Comparison of ENCODE assay signal across 19 mouse cellular contexts in genomic region chr3:152933737-152934136, GRCm38 (mm10). TPM values are rescaled to one million over a fixed set of nuclear protein-coding genes. Genes with fewer than 3 reads are reported as not detected.
DNase-seq lines count a peak whose midpoint lies in the region; TF ChIP-seq lines count a peak whose summit lies in the region.
"Had no signal": no experiment of that assay in that cellular context is flagged by ENCODE, and none has a peak within 500 bp of the region (broad histone marks: within the 10 kb centered on the region; RNA-seq: fewer than 3 reads in every experiment).

No protein-coding gene starts in this region.

- in situ Hi-C loops in CH12.LX (cut with MboI; ENCODE audit: low pct_ligation_motif_present, low pct_unique_long_range_greater_than_20kb, low sequenced_read_pairs) = no loop called here

- H3K27me3 ChIP-seq in CH12.LX (replicated peaks) (no peaks in the 10 kb centered on the region), MEL (ENCODE audit: control insufficient read depth in 1 of 2, insufficient read depth in 2 of 2, low read length in 2 of 2) (no peaks in the 10 kb centered on the region)
- H3K27me3 ChIP-seq: Patski had no signal

- TF ChIP-seq CTCF in CH12.LX (conservative IDR thresholded peaks at IDR 0.05 in 1 of 2, IDR thresholded peaks at IDR 0.05 in 1 of 2; ENCODE audit: low read depth in 2 of 2, low read length in 2 of 2) (no peak), MEL (IDR thresholded peaks at IDR 0.05 in 2 of 3, conservative IDR thresholded peaks at IDR 0.05 in 1 of 3; ENCODE audit: control insufficient read depth in 1 of 3, insufficient read depth in 1 of 3, low read depth in 2 of 3, low read length in 3 of 3, poor library complexity in 1 of 3, severe bottlenecking in 1 of 3) (no peak)

- TF ChIP-seq POLR2A in CH12.LX (IDR thresholded peaks at IDR 0.05; ENCODE audit: low read depth, low read length) (no peak), MEL (IDR thresholded peaks at IDR 0.05; ENCODE audit: control insufficient read depth in 1 of 2, insufficient read depth in 1 of 2, low read depth in 1 of 2, low read length in 2 of 2, poor library complexity in 1 of 2) (no peak)

- TF ChIP-seq RAD21 in CH12.LX (IDR thresholded peaks at IDR 0.05; ENCODE audit: low read depth, low read length) = no peak
- TF ChIP-seq RAD21 in MEL (IDR thresholded peaks at IDR 0.05; ENCODE audit: low read depth, low read length) = no peak

- H3K4me3 ChIP-seq in CH12.LX (replicated peaks in 1 of 3; ENCODE audit: low read depth in 2 of 3, low read length in 2 of 3, poor library complexity in 1 of 3) (no peak overlapping the region), MEL (ENCODE audit: control insufficient read depth in 1 of 2, insufficient read depth in 1 of 2, low read depth in 2 of 2, low read length in 2 of 2) (no peak overlapping the region)

- peaks cover 0 to 3% of the 10 kb centered on the region in 2 experiments for H3K36me3 ChIP-seq in CH12.LX (replicated peaks in 1 of 2; ENCODE audit: control insufficient read depth in 1 of 2, insufficient read depth in 1 of 2, low read length in 1 of 2)
- peaks cover 0 to 33% of the 10 kb centered on the region in 2 experiments; a peak in 2 of 4 replicates for H3K36me3 ChIP-seq in MEL (ENCODE audit: control insufficient read depth in 1 of 2, insufficient read depth in 2 of 2, low read length in 2 of 2)
- H3K36me3 ChIP-seq: G1E had no signal

- H3K4me1 ChIP-seq in CH12.LX (ENCODE audit: control insufficient read depth in 1 of 2, insufficient read depth in 2 of 2) = peaks cover 16 to 36% of the 10 kb centered on the region in 2 experiments
- peaks cover 22 to 45% of the 10 kb centered on the region in 2 experiments for H3K4me1 ChIP-seq in MEL (ENCODE audit: control insufficient read depth in 1 of 2, insufficient read depth in 2 of 2, low read length in 2 of 2)

- H3K27ac ChIP-seq in CH12.LX (ENCODE audit: insufficient read depth, low read depth) (no peak overlapping the region), MEL (ENCODE audit: control insufficient read depth, low read depth, low read length) (no peak overlapping the region)

- H3K4me2 ChIP-seq in CH12.LX (ENCODE audit: insufficient read depth, low read depth, poor library complexity, severe bottlenecking) = no peak overlapping the region

- H3K79me2 ChIP-seq in CH12.LX (replicated peaks; ENCODE audit: control insufficient read depth, extremely low read depth, insufficient read depth, poor library complexity, severe bottlenecking) (no peaks in the 10 kb centered on the region), MEL (ENCODE audit: control insufficient read depth, insufficient read depth, low read length, poor library complexity) (peaks cover 6% of the 10 kb centered on the region; the same call in 1 of the 2 replicates)

- intact Hi-C loops in heart, postnatal 10 days (cut with DNase I) = no loop called here

- TF ChIP-seq EP300 in CH12.LX (IDR thresholded peaks at IDR 0.05; ENCODE audit: low read length) (no peak), MEL (IDR thresholded peaks at IDR 0.05; ENCODE audit: low read depth in 1 of 2, low read length in 2 of 2) (no peak)

- H3K9me3 ChIP-seq in CH12.LX (replicated peaks; ENCODE audit: low read length) = no peaks in the 10 kb centered on the region
- H3K9me3 ChIP-seq in MEL (replicated peaks; ENCODE audit: insufficient read depth, low read length) = no peaks in the 10 kb centered on the region
- H3K9me3 ChIP-seq: G1E had no signal

- dilution Hi-C loops in CH12.LX (cut with MboI; ENCODE audit: extremely low pct_ligation_motif_present, extremely low pct_unique_long_range_greater_than_20kb, low sequenced_read_pairs) = no loop called here

- no peak for DNase-seq in CH12.LX (ENCODE audit: extremely low read depth)
- no peak for DNase-seq in MEL (ENCODE audit: low read depth, low spot score)
- DNase-seq in heart, postnatal 10 days = no peak
- no peak for DNase-seq in right cerebral cortex, postnatal 14 days
- DNase-seq: adrenal gland, adult 2 months; adrenal gland, adult 8-10 months; adrenal gland, postnatal 10 days; adrenal gland, postnatal 14 days; adrenal gland, postnatal 25 days; adrenal gland, postnatal 36 days; B cell, adult 2 months; cerebellum, adult 11 months; cerebellum, adult 11-12 months; cerebellum, adult 18-20 months; cerebellum, adult 2 months; cerebellum, adult 8-10 months had no signal

- H3K9ac ChIP-seq in CH12.LX (ENCODE audit: insufficient read depth, low read depth) (no peak overlapping the region), MEL (ENCODE audit: control insufficient read depth, low read depth, low read length, poor library complexity, severe bottlenecking) (no peak overlapping the region)

TF ChIP-seq in CH12.LX, 34 proteins besides CTCF, POLR2A, EP300 and RAD21:
- peak; percentile 61; the same call in 1 of the 2 replicates for TF ChIP-seq ZKSCAN1 (IDR thresholded peaks at IDR 0.05; ENCODE audit: borderline replicate concordance, low read depth, low read length)
- TF ChIP-seq USF2 (conservative IDR thresholded peaks at IDR 0.05; ENCODE audit: low read depth, low read length) = no peak

TF ChIP-seq in MEL, 35 proteins besides CTCF, POLR2A, EP300 and RAD21:
- TF ChIP-seq ZKSCAN1 (IDR thresholded peaks at IDR 0.05; ENCODE audit: low read depth, low read length) (peak; percentile 70; the same call in 1 of the 2 replicates), ZC3H11A (IDR thresholded peaks at IDR 0.05; ENCODE audit: low read depth, low read length) (no peak)

RNA-seq across cellular contexts. Expression of gene St6galnac5, which starts 48.3 kb away (rescaled TPM):
- total RNA-seq in CH12.LX (2012; rRNA removed) (not detected in 2 replicates), CH12.LX (2014; rRNA removed) (not detected in 2 replicates), MEL (2012; rRNA removed) (not detected in 2 replicates)
- polyA plus RNA-seq in CH12.LX (2012; ENCODE audit: insufficient read length, low read depth) (0.04 TPM in 1 of 2 replicates, not detected in the other), MEL (2012; ENCODE audit: insufficient read depth in 1 of 2, insufficient read length in 2 of 2, low read depth in 1 of 2, low replicate concordance in 2 of 2, missing spikeins in 1 of 2) (not detected)
- not detected for total RNA-seq in heart, postnatal 10 days (2021)
- polyA plus RNA-seq: CD4-positive, CD25-positive, alpha-beta regulatory T cell, adult 4 months; G1E had no signal

Comparison
In these comparisons a context has a peak if more than half of its experiments do, and no peak if none do; other contexts are left out.
1. Of the 35 proteins assayed by ChIP-seq in both MEL and CH12.LX: peak only in MEL: none; only in CH12.LX: none; in both: ZKSCAN1; in neither: 34.